Mouse (Mus musculus): ENCODE results near the gene Sema3f. TPM values are rescaled to one million over a fixed set of nuclear protein-coding genes. Genes with fewer than 3 reads are reported as not detected.

Sema3f gene
- polyA plus RNA-seq, 1 experiment from 2014 or later = 6.2 TPM

DNA sequence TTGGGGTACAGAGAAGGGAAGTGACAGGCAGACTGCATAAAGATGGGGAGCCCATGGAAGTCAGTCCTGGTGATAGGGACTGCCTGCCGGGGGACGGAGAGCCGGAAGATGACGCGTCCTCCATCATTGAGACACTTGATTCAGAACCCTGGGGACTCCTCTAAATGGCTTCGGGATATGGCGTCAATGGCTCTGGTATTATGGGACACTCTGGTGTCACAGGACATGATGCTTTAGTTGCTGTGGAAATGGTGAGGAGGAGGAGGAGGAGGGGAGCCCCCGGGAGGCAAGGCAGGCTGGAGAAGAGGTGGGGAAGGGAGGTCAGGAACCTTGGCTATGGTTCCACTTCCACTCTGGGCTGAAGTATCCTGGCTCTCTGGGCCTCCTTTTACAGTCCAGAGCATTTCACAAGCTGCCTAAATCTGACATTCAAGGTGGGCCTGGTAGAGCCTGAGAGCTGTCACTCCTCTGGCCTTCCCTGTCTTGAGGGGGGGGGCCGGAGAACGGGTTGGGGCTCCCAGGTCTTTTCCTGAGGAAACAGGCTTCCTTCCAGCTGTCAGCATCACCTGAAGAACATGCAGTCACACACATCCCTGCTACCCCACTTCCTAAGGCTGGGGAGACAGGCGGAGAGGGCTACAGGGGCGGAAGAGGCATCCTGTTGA is 14.7 kb downstream of the Sema3f start:
- ATAC-seq (ENCODE audit: insufficient number of reproducible peaks, insufficient read depth, low FRiP score, low read depth) = no peak
- Histone ChIP-seq H3K9ac (ENCODE audit: low read length) (no peak overlapping the region), H3K27me3 (ENCODE audit: control insufficient read depth, insufficient read depth, low read length) (no peaks in the 10 kb centered on the region), H3K36me3 (ENCODE audit: control insufficient read depth, insufficient read depth, low read length) (peaks cover 6% of the 10 kb centered on the region; the same call in 1 of the 2 replicates), H3K4me3 (ENCODE audit: control insufficient read depth in 1 of 2, insufficient read depth in 1 of 2, low read depth in 1 of 2, low read length in 2 of 2) (no peak overlapping the region), H3K4me1 (ENCODE audit: control insufficient read depth in 2 of 2, insufficient read depth in 2 of 2, low read length in 2 of 2) (peaks cover 45 to 53% of the 10 kb centered on the region in 2 experiments), H3K27ac (replicated peaks in 1 of 2; ENCODE audit: control insufficient read depth in 1 of 2, insufficient read depth in 1 of 2, low read depth in 2 of 2, low read length in 2 of 2) (0 out of 4 replicates have a peak overlapping the region, but pooled peaks of 1 of the 2 experiments have one; percentile 19), H3K9me3 (ENCODE audit: control insufficient read depth, low read length) (no peaks in the 10 kb centered on the region), H3K4me2 (ENCODE audit: low read length) (no peak overlapping the region)
- 82% methylated on average over 12 of the region's 12 CpGs for WGBS

DNA sequence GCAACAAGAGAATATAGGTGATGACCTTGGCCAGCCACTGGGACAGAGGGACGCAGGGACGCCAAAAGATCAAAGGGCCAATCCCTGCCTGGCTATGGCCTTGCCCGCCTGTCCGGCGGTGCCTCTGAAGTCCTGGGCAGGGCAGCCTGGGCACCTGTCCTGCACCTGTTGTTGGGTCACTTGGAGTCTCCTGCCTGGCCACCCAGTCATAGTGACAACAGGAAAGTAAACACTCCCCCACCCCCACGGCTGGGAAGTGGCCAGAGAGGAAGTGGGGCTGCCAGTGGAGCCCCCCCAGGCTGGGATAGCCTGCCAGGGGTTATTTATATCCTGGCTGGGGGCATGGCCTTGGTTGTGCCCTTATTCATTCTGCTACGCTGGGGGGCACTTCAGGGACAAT is 15.6 kb downstream of the Sema3f start:
- 63% methylated on average over 7 of the region's 7 CpGs for WGBS
- no peak overlapping the region for H3K27ac ChIP-seq (replicated peaks in 1 of 2; ENCODE audit: control insufficient read depth in 1 of 2, insufficient read depth in 1 of 2, low read depth in 2 of 2, low read length in 2 of 2)
- no peak overlapping the region for H3K4me2 ChIP-seq (ENCODE audit: low read length)
- no peak for ATAC-seq (ENCODE audit: insufficient number of reproducible peaks, insufficient read depth, low FRiP score, low read depth)
- no peak overlapping the region for H3K9ac ChIP-seq (ENCODE audit: low read length)
- no peaks in the 10 kb centered on the region for H3K9me3 ChIP-seq (ENCODE audit: control insufficient read depth, low read length)
- no peak overlapping the region for H3K4me3 ChIP-seq (ENCODE audit: control insufficient read depth in 1 of 2, insufficient read depth in 1 of 2, low read depth in 1 of 2, low read length in 2 of 2)
- peaks cover 38 to 44% of the 10 kb centered on the region in 2 experiments for H3K4me1 ChIP-seq (ENCODE audit: control insufficient read depth in 2 of 2, insufficient read depth in 2 of 2, low read length in 2 of 2)
- H3K27me3 ChIP-seq (ENCODE audit: control insufficient read depth, insufficient read depth, low read length) = no peaks in the 10 kb centered on the region
- H3K36me3 ChIP-seq (ENCODE audit: control insufficient read depth, insufficient read depth, low read length) = peaks cover 7% of the 10 kb centered on the region; the same call in 1 of the 2 replicates

DNA sequence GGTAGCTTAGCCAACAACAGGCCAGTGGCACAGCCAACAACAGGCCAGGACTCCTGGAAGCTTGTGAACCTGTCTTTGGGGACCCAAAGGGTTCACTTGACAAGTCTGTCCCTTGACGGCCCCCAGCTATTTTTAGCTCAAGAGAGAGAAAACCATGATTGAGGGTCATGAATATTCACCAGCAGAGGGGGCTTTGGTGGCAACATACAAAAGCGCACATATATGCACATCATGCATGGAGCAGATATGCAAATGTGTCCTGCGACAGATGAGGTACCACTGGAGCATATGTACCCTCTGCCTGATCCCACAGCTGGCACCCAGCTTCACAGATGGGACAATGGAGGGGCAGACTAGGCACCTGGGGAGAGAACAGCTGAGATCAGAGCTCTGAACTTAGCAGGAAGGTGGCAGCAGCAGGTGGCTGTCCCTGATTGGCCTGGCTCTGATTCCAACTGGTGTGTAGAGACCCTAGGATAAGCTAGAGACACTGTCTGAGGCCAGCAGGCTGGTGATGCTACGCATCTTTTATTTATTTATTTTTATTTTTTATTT is 16.8 kb downstream of the Sema3f start:
- WGBS = 58% methylated on average over 4 of the region's 4 CpGs
- no peak overlapping the region for H3K9ac ChIP-seq (ENCODE audit: low read length)
- H3K36me3 ChIP-seq (ENCODE audit: control insufficient read depth, insufficient read depth, low read length) = peaks cover 8% of the 10 kb centered on the region; the same call in 1 of the 2 replicates
- H3K9me3 ChIP-seq (ENCODE audit: control insufficient read depth, low read length) = no peaks in the 10 kb centered on the region
- H3K27ac ChIP-seq (replicated peaks in 1 of 2; ENCODE audit: control insufficient read depth in 1 of 2, insufficient read depth in 1 of 2, low read depth in 2 of 2, low read length in 2 of 2) = no peak overlapping the region
- no peaks in the 10 kb centered on the region for H3K27me3 ChIP-seq (ENCODE audit: control insufficient read depth, insufficient read depth, low read length)
- H3K4me3 ChIP-seq (ENCODE audit: control insufficient read depth in 1 of 2, insufficient read depth in 1 of 2, low read depth in 1 of 2, low read length in 2 of 2) = no peak overlapping the region
- no peak overlapping the region for H3K4me2 ChIP-seq (ENCODE audit: low read length)
- H3K4me1 ChIP-seq (ENCODE audit: control insufficient read depth in 2 of 2, insufficient read depth in 2 of 2, low read length in 2 of 2) = peaks cover 27 to 34% of the 10 kb centered on the region in 2 experiments
- no peak for ATAC-seq (ENCODE audit: insufficient number of reproducible peaks, insufficient read depth, low FRiP score, low read depth)

DNA sequence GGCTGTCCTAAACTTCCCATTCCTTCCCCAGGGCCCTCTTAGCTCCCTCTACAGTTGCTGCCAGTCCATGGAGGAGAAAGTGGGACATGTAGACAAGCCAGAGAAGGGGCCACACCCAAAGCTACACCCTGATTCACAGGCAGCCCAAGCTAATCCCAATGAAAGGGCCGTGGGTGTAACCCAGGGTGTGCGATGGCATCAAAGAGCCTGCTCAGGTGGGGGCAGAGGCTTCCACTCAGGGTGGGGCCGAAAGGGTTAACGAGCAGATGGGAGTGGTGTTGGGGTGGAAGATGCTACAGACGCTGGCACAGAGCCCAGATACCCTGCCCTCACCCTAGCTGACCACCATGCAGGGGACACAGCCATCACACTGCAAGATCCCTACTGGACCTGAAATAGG is 17.5 kb downstream of the Sema3f start:
- ATAC-seq (ENCODE audit: insufficient number of reproducible peaks, insufficient read depth, low FRiP score, low read depth) = no peak
- WGBS = 64% methylated on average over 5 of the region's 5 CpGs
- Histone ChIP-seq H3K27me3 (ENCODE audit: control insufficient read depth, insufficient read depth, low read length) (no peaks in the 10 kb centered on the region), H3K4me2 (ENCODE audit: low read length) (no peak overlapping the region), H3K9ac (ENCODE audit: low read length) (no peak overlapping the region), H3K9me3 (ENCODE audit: control insufficient read depth, low read length) (no peaks in the 10 kb centered on the region), H3K4me1 (ENCODE audit: control insufficient read depth in 2 of 2, insufficient read depth in 2 of 2, low read length in 2 of 2) (peaks cover 24 to 28% of the 10 kb centered on the region in 2 experiments), H3K36me3 (ENCODE audit: control insufficient read depth, insufficient read depth, low read length) (peaks cover 8% of the 10 kb centered on the region; the same call in 1 of the 2 replicates), H3K4me3 (ENCODE audit: control insufficient read depth in 1 of 2, insufficient read depth in 1 of 2, low read depth in 1 of 2, low read length in 2 of 2) (no peak overlapping the region), H3K27ac (replicated peaks in 1 of 2; ENCODE audit: control insufficient read depth in 1 of 2, insufficient read depth in 1 of 2, low read depth in 2 of 2, low read length in 2 of 2) (no peak overlapping the region)

DNA sequence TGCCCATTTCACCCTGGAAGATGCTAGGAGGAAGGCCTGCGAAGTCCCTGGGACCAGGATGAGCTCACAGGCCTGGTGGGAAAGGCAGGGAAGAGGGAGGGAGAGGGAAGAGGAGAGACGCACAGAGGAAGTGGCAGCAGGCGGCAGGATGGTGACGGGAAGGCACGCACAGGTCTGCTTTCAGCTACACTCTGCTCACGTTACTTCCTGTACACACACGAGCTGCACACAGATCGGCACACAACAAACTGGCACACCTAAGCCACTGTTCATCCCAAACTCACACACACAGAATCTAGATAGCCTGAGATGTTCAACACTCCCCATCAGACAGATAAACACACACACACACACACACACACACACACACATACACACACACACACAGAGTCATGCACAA is 19.9 kb downstream of the Sema3f start:
- Histone ChIP-seq H3K9me3 (ENCODE audit: control insufficient read depth, low read length) (no peaks in the 10 kb centered on the region), H3K9ac (ENCODE audit: low read length) (no peak overlapping the region), H3K27me3 (ENCODE audit: control insufficient read depth, insufficient read depth, low read length) (no peaks in the 10 kb centered on the region), H3K27ac (replicated peaks in 1 of 2; ENCODE audit: control insufficient read depth in 1 of 2, insufficient read depth in 1 of 2, low read depth in 2 of 2, low read length in 2 of 2) (no peak overlapping the region), H3K4me1 (ENCODE audit: control insufficient read depth in 2 of 2, insufficient read depth in 2 of 2, low read length in 2 of 2) (peaks cover 18 to 20% of the 10 kb centered on the region in 2 experiments), H3K4me3 (ENCODE audit: control insufficient read depth in 1 of 2, insufficient read depth in 1 of 2, low read depth in 1 of 2, low read length in 2 of 2) (no peak overlapping the region), H3K4me2 (ENCODE audit: low read length) (no peak overlapping the region), H3K36me3 (ENCODE audit: control insufficient read depth, insufficient read depth, low read length) (peaks cover 8% of the 10 kb centered on the region; the same call in 1 of the 2 replicates)
- no peak for ATAC-seq (ENCODE audit: insufficient number of reproducible peaks, insufficient read depth, low FRiP score, low read depth)
- WGBS = 71% methylated on average over 8 of the region's 8 CpGs

DNA sequence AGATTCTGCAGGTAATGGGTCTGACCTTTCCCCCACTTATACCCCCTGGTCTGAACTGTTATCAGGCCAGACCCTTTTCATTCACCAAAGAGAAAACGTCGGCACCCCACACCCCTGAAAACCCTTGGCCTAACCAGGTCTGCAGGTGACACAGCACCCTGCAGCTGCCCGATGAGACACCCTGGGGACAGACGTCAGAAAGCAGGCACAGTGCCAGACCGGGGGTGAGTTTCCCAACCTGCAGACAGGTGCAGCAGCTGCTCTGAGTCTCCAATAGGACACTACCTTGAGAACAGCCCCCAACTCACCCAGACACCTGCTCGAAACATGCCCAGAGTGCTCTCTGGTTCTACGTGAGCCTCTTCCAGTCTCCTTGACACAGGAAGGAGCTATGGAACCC is 21.3 kb downstream of the Sema3f start:
- no peak for ATAC-seq (ENCODE audit: insufficient number of reproducible peaks, insufficient read depth, low FRiP score, low read depth)
- H3K36me3 ChIP-seq (ENCODE audit: control insufficient read depth, insufficient read depth, low read length) = peaks cover 8% of the 10 kb centered on the region; the same call in 1 of the 2 replicates
- whole genome bisulfite sequencing = 72% methylated on average over 7 of the region's 7 CpGs

DNA sequence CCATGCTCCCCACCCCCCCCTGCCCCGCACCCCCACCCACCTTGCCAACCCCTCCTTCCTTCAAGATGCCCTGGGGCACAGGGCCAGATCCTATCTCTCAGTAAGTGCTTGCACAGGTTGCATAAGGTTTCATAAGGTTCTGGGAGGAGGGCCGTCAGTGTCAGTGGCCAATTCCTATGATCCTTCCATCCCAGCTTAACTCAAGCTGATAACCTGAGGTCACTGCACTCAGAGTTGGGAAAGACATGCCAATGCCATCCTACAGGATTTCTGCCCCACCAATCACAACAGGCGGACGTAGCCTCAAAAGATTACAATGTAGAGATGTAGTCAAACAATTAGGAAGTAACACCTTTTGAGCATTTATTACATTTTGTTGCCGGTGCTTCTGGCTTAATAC is 21.9 kb downstream of the Sema3f start:
- no peaks in the 10 kb centered on the region for H3K27me3 ChIP-seq (ENCODE audit: control insufficient read depth, insufficient read depth, low read length)
- no peak overlapping the region for H3K4me3 ChIP-seq (ENCODE audit: control insufficient read depth in 1 of 2, insufficient read depth in 1 of 2, low read depth in 1 of 2, low read length in 2 of 2)
- no peak overlapping the region for H3K4me2 ChIP-seq (ENCODE audit: low read length)
- no peak overlapping the region for H3K27ac ChIP-seq (replicated peaks in 1 of 2; ENCODE audit: control insufficient read depth in 1 of 2, insufficient read depth in 1 of 2, low read depth in 2 of 2, low read length in 2 of 2)
- 71% methylated on average over 5 of the region's 5 CpGs for WGBS
- no peak overlapping the region for H3K9ac ChIP-seq (ENCODE audit: low read length)
- peaks cover 7 to 9% of the 10 kb centered on the region in 2 experiments for H3K4me1 ChIP-seq (ENCODE audit: control insufficient read depth in 2 of 2, insufficient read depth in 2 of 2, low read length in 2 of 2)
- no peaks in the 10 kb centered on the region for H3K9me3 ChIP-seq (ENCODE audit: control insufficient read depth, low read length)
- peaks cover 8% of the 10 kb centered on the region; the same call in 1 of the 2 replicates for H3K36me3 ChIP-seq (ENCODE audit: control insufficient read depth, insufficient read depth, low read length)
- no peak for ATAC-seq (ENCODE audit: insufficient number of reproducible peaks, insufficient read depth, low FRiP score, low read depth)

More for the DNA sequence above, 21.3 kb downstream of the Sema3f start:
- Histone ChIP-seq H3K9ac (ENCODE audit: low read length) (no peak overlapping the region), H3K4me1 (ENCODE audit: control insufficient read depth in 2 of 2, insufficient read depth in 2 of 2, low read length in 2 of 2) (peaks cover 10 to 12% of the 10 kb centered on the region in 2 experiments), H3K27ac (replicated peaks in 1 of 2; ENCODE audit: control insufficient read depth in 1 of 2, insufficient read depth in 1 of 2, low read depth in 2 of 2, low read length in 2 of 2) (no peak overlapping the region), H3K4me3 (ENCODE audit: control insufficient read depth in 1 of 2, insufficient read depth in 1 of 2, low read depth in 1 of 2, low read length in 2 of 2) (no peak overlapping the region), H3K4me2 (ENCODE audit: low read length) (no peak overlapping the region), H3K9me3 (ENCODE audit: control insufficient read depth, low read length) (no peaks in the 10 kb centered on the region), H3K27me3 (ENCODE audit: control insufficient read depth, insufficient read depth, low read length) (no peaks in the 10 kb centered on the region)

All from heart, embryonic 14.5 days (tissue).